Mouse (Mus musculus) cerebellum, adult 2 months (tissue): ENCODE measurements around the gene Aff4. TPM values are rescaled to one million over a fixed set of nuclear protein-coding genes. Genes with fewer than 3 reads are reported as not detected.
A peak's percentile ranks its signal among the peaks of the same experiment; 100 is the strongest.

Source experiments
- DNase-seq, 2 experiments: peaks; one replicate each; pipeline ENCODE4 v3.0.0; 2021
- H3K27ac ChIP-seq: fragments of 200-500 bp; 2 replicates; pipeline ENCODE4 v1.5.1; 2012; ENCODE audit warnings: low read length, control low read depth, inconsistent platforms; ENCODE audit not compliant: insufficient read depth
- H3K27me3 ChIP-seq: fragments of 200-500 bp; 2 replicates; pipeline ENCODE4 v1.6.1; 2012; ENCODE audit warnings: inconsistent platforms, mild to moderate bottlenecking, low read length, moderate library complexity; ENCODE audit not compliant: control insufficient read depth, insufficient read depth
- H3K4me1 ChIP-seq: fragments of 200-500 bp; 2 replicates; pipeline ENCODE4 v1.6.1; 2011; ENCODE audit warnings: low read length; ENCODE audit not compliant: control insufficient read depth, insufficient read depth
- H3K4me3 ChIP-seq: fragments of 200-500 bp; replicated peaks from 2 replicates; pipeline ENCODE3; 2011; ENCODE audit warnings: mild to moderate bottlenecking, low read depth, low read length, control low read depth; ENCODE audit not compliant: insufficient read depth
- CTCF ChIP-seq: fragments of 200-500 bp; IDR thresholded peaks from 2 replicates; pipeline ENCODE4 v1.5.1; 2011; ENCODE audit warnings: low read depth, mild to moderate bottlenecking, control low read depth, low read length, moderate library complexity, borderline replicate concordance; ENCODE audit not compliant: insufficient read depth
- POLR2A ChIP-seq: fragments of 200-500 bp; IDR thresholded peaks from 2 replicates; pipeline ENCODE4 v1.6.1; 2011; ENCODE audit warnings: low read length, control low read depth, borderline replicate concordance; ENCODE audit not compliant: insufficient read depth
- WGBS: fragments of 180-500 bp; shearing (Covaris S2); methylation state at CpG from one replicate; pipeline ENCODE4 v1.1.7; 2018; 5-methylcytosine and 5-hydroxymethylcytosine counted together
- polyA plus RNA-seq: library from polyadenylated mRNA; depleted of rRNA; stranded (reverse); fragments of >200 nt; gene quantifications from 2 replicates; pipeline ENCODE4 v1.2.3, GENCODE M21; 2012

Aff4 gene
- polyA plus RNA-seq, 1 experiment: 48.2 TPM

- Histone ChIP-seq H3K4me1 (peaks cover 4% of the 10 kb centered on the region; the same call in 1 of the 2 replicates), H3K27me3 (no peaks in the 10 kb centered on the region), H3K27ac (peak overlapping the region; percentile 76), H3K4me3 (peak overlapping the region; percentile 89)
- DNase-seq: no peak
- WGBS: 9% methylated on average over 9 of the region's 9 CpGs
- TF ChIP-seq CTCF (no peak), POLR2A (peak; percentile 76; the same call in 1 of the 2 replicates)
These were observed 80.9 kb downstream of the Aff4 start for GRCm38 (mm10) chr11:53431347-53432056.

- Histone ChIP-seq H3K4me3 (no peak overlapping the region), H3K4me1 (peaks cover 4% of the 10 kb centered on the region; the same call in 1 of the 2 replicates), H3K27ac (no peak overlapping the region), H3K27me3 (no peaks in the 10 kb centered on the region)
- no peak for DNase-seq
- no peak for TF ChIP-seq CTCF
- TF ChIP-seq POLR2A: no peak
- WGBS: 74% methylated on average over 6 of the region's 6 CpGs
These were observed 82.4 kb downstream of the Aff4 start for GRCm38 (mm10) chr11:53433057-53433456.

- Histone ChIP-seq H3K27ac (no peak overlapping the region), H3K4me3 (no peak overlapping the region), H3K4me1 (no peaks in the 10 kb centered on the region), H3K27me3 (no peaks in the 10 kb centered on the region)
- TF ChIP-seq POLR2A (no peak), CTCF (no peak)
- no peak for DNase-seq
- WGBS: 85% methylated on average over 8 of the region's 8 CpGs
These were observed 84.9 kb downstream of the Aff4 start for GRCm38 (mm10) chr11:53435504-53435903.

- TF ChIP-seq POLR2A (no peak), CTCF (no peak)
- Histone ChIP-seq H3K4me1 (no peaks in the 10 kb centered on the region), H3K27ac (no peak overlapping the region), H3K27me3 (no peaks in the 10 kb centered on the region), H3K4me3 (no peak overlapping the region)
- no peak for DNase-seq
- 91% methylated on average over 6 of the region's 6 CpGs for WGBS
These were observed 85.7 kb downstream of the Aff4 start for GRCm38 (mm10) chr11:53436338-53436737.

- Histone ChIP-seq H3K27ac (no peak overlapping the region), H3K27me3 (no peaks in the 10 kb centered on the region), H3K4me1 (no peaks in the 10 kb centered on the region), H3K4me3 (no peak overlapping the region)
- WGBS: 55% methylated on average over 12 of the region's 12 CpGs
- DNase-seq: no peak
- TF ChIP-seq CTCF (no peak), POLR2A (no peak)
These were observed 91.3 kb downstream of the Aff4 start for GRCm38 (mm10) chr11:53441921-53442320.

GRCm38 (mm10) chr11:53443861-53444260 is 93.2 kb downstream of the Aff4 start:
- Histone ChIP-seq H3K4me3 (no peak overlapping the region), H3K27me3 (no peaks in the 10 kb centered on the region), H3K4me1 (no peaks in the 10 kb centered on the region), H3K27ac (no peak overlapping the region)
- TF ChIP-seq CTCF (peak; percentile 61), POLR2A (no peak)
- DNase-seq: peak; percentile 49 to 52
- 11% methylated on average over 6 of the region's 6 CpGs for WGBS

GRCm38 (mm10) chr11:53445562-53445961 is 94.9 kb downstream of the Aff4 start:
- peaks cover 8% of the 10 kb centered on the region; the same call in 1 of the 2 replicates for H3K4me1 ChIP-seq
- no peak for DNase-seq
- H3K27ac ChIP-seq: no peak overlapping the region
- no peak overlapping the region for H3K4me3 ChIP-seq
- WGBS: 86% methylated on average over 13 of the region's 13 CpGs
- no peak for TF ChIP-seq CTCF
- TF ChIP-seq POLR2A: no peak
- H3K27me3 ChIP-seq: no peaks in the 10 kb centered on the region

GRCm38 (mm10) chr11:53446183-53446582 is 95.5 kb downstream of the Aff4 start:
- 95% methylated on average over 13 of the region's 13 CpGs for WGBS
- DNase-seq: no peak
- Histone ChIP-seq H3K4me3 (no peak overlapping the region), H3K27ac (no peak overlapping the region), H3K4me1 (peaks cover 12% of the 10 kb centered on the region; the same call in 1 of the 2 replicates), H3K27me3 (no peaks in the 10 kb centered on the region)
- TF ChIP-seq POLR2A (no peak), CTCF (no peak)
